Mouse (Mus musculus) kidney, postnatal 14 days (tissue): ENCODE data around the gene Olfr313.

ENCODE experiments used
- DNase-seq: peaks from one replicate; pipeline ENCODE4 v3.0.0; 2022; ENCODE audit warnings: mixed read lengths

The Olfr313 gene

DNA sequence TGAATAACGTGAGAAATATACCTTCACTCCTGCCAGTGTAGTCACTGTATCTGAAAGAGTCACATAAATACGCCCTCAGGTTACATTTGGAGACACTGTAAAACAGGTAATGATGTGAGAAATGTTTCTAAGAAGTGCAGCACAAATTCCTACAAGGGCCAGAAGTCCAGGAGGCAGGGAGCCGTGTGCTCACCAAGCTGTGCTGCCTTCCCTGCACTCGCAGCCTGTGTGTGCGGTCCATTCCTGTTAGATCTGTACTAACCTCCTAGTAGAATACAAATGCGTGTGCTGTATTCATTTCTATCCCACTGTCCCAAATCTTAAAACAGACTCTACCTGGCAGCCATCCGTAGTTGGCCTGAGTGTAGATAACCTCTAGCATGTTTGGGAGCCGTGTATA, 45.9 kb downstream of the Olfr313 start:
- no peak for DNase-seq

DNA sequence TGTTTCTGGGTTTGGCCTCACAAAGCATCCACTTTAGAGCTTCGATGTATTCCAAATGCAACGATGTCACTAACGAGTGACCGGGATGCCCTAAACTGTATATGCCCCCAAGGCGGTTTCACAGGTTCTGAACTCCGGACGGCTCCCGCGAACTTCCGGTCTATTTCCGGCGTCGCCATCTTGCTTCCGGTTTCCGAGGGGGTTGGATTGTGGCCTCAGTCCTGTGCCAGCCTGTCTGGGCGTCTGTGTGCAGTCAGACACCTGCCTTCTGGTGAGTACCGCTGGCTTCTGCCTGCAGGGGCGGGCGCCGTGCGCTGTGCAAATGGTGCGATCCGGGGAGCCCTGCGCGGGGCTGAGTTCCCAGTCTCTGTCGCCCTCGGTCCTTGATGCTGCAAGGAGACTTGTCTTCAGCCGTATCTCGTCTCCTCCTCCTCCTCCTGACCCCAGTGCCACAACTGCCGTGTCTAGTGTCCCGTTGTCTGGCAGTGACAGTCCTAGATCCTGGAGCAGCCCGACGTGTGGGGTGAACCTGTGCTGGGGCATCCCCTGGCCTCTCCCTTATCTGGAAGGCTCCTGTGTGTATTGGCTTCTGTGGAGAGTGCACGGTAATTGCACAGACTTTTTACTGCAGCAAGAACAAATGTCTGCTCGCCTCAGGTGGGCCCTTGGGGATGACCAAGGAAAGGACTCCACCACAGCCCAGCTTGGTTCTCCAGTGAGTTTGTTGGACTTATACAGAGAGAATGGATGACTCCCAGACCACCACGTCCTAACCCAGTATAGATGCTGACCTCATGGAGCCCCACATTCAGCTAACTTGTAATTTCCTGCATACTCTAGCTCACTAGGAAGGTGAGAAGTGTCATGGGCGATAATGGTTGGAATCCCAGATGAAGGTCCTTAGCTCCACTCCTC, 52.5 kb downstream of the Olfr313 start, which contains the start of gene 2810021J22Rik:
TSS of gene 2810021J22Rik (plus strand) at position 178 of the 915 bp plus-strand sequence.
- peak; percentile 83 for DNase-seq

DNA sequence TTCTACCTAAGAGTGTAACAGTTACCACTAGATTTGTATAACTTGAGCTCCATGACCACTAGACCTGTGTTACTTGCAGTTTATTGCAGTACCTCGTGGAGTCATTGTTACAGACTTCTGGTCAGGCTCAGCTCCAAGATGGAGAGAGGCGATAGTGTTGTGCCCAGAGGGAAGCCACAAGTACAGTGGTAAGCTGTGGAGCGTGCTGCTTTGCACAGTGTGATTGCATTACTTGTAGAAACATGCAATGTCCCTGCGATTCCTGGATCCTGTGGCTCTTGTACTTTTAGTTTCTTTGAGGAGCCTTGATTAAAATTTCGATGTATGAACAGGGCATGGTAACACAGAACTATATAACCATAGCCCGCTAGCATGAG, 53.1 kb downstream of the Olfr313 start:
- DNase-seq, result no peak
